Mouse (Mus musculus) heart, embryonic 16.5 days (tissue): ENCODE measurements around the gene Tctex1d2. TPM values are rescaled to one million over a fixed set of nuclear protein-coding genes. Genes with fewer than 3 reads are reported as not detected.

Experiments used
- ATAC-seq: fragments of 200-750 bp; cut with Nextera tagmentation; replicated peaks from 2 replicates; pipeline ENCODE4 v1.8.0; 2017; ENCODE audit warnings: moderate number of reproducible peaks; ENCODE audit not compliant: insufficient read depth, low FRiP score; ENCODE audit errors: extremely low read depth
- H3K27ac ChIP-seq: fragments of 300-500 bp; sonication (generic); 2 replicates; pipeline ENCODE4 v1.5.1; 2014; ENCODE audit warnings: mild to moderate bottlenecking, low read length, control low read depth, moderate library complexity
- H3K27me3 ChIP-seq: fragments of 300-500 bp; sonication (generic); 2 replicates; pipeline ENCODE4 v1.6.1; 2014; ENCODE audit warnings: low read length, mixed read lengths; ENCODE audit not compliant: control insufficient read depth, insufficient read depth
- H3K36me3 ChIP-seq: fragments of 300-500 bp; sonication (generic); 2 replicates; pipeline ENCODE4 v1.6.1; 2014; ENCODE audit not compliant: control insufficient read depth, insufficient read depth
- H3K4me1 ChIP-seq: fragments of 300-500 bp; sonication (generic); 2 replicates; pipeline ENCODE4 v1.6.1; 2014; ENCODE audit warnings: low read length, mixed read lengths; ENCODE audit not compliant: control insufficient read depth, insufficient read depth
- H3K4me2 ChIP-seq: fragments of 300-500 bp; sonication (generic); 2 replicates; pipeline ENCODE4 v1.6.1; 2014; ENCODE audit warnings: low read depth, mild to moderate bottlenecking, control low read depth, low read length
- H3K4me3 ChIP-seq: fragments of 300-500 bp; sonication (generic); 2 replicates; pipeline ENCODE4 v1.5.1; 2014; ENCODE audit warnings: mild to moderate bottlenecking, control low read depth, low read length
- H3K9ac ChIP-seq: fragments of 300-500 bp; sonication (generic); 2 replicates; pipeline ENCODE4 v1.6.1; 2014; ENCODE audit warnings: low read length, control low read depth
- H3K9me3 ChIP-seq: fragments of 300-500 bp; sonication (generic); replicated peaks from 2 replicates; pipeline ENCODE4 v1.6.1; 2016; ENCODE audit warnings: low read length; ENCODE audit not compliant: control insufficient read depth
- WGBS: fragments of 180-500 bp; shearing (Covaris S2); extraction: QIAGEN DNeasy Blood & Tissue Kit; methylation state at CpG from one replicate; pipeline ENCODE4 v1.1.7; 2014; 5-methylcytosine and 5-hydroxymethylcytosine counted together
- polyA plus RNA-seq: library from polyadenylated mRNA; unstranded; fragments of >200 nt; fragmentation: Nextera tagmentation; extraction: Ambion mirVana; gene quantifications from 2 replicates; pipeline ENCODE4 v1.2.1, GENCODE M21; 2015

The Tctex1d2 gene
- polyA plus RNA-seq, 1 experiment from 2014 or later = 21.3 TPM

- no peaks in the 10 kb centered on the region for H3K36me3 ChIP-seq
- peaks cover 12% of the 10 kb centered on the region for H3K4me1 ChIP-seq
- H3K4me2 ChIP-seq = no peak overlapping the region
- no peaks in the 10 kb centered on the region for H3K27me3 ChIP-seq
- H3K9ac ChIP-seq = no peak overlapping the region
- no peak overlapping the region for H3K27ac ChIP-seq
- no peaks in the 10 kb centered on the region for H3K9me3 ChIP-seq
- ATAC-seq = no peak
- WGBS = 44% methylated on average over 1 of the region's 1 CpGs
- H3K4me3 ChIP-seq = no peak overlapping the region
These were observed 2.0 kb upstream of the Tctex1d2 start for GRCm38 (mm10) chr16:32417457-32417856.

- Histone ChIP-seq H3K9me3 (no peaks in the 10 kb centered on the region), H3K4me3 (no peak overlapping the region), H3K27me3 (no peaks in the 10 kb centered on the region), H3K36me3 (no peaks in the 10 kb centered on the region), H3K4me2 (no peak overlapping the region), H3K4me1 (peaks cover 14% of the 10 kb centered on the region), H3K9ac (no peak overlapping the region), H3K27ac (no peak overlapping the region)
- 80% methylated on average over 3 of the region's 3 CpGs for WGBS
- no peak for ATAC-seq
These were observed 8.0 kb downstream of the Tctex1d2 start for GRCm38 (mm10) chr16:32427506-32427905.

GRCm38 (mm10) chr16:32430474-32431046, 11.1 kb downstream of the Tctex1d2 start, which contains the start of gene Pcyt1a:
Gene Pcyt1a (plus strand): TSS chr16:32430921.
- Histone ChIP-seq H3K36me3 (no peaks in the 10 kb centered on the region), H3K9ac (peak within 1 kb of the TSS; percentile 95), H3K27ac (peak within 1 kb of the TSS; percentile 96), H3K27me3 (no peaks in the 10 kb centered on the region), H3K9me3 (no peaks in the 10 kb centered on the region), H3K4me2 (peak within 1 kb of the TSS; percentile 90), H3K4me1 (peaks cover 23% of the 10 kb centered on the region), H3K4me3 (peak within 1 kb of the TSS; percentile 96)
- peak; percentile 93 for ATAC-seq
- WGBS = under 1% methylated on average over 54 of the region's 54 CpGs

GRCm38 (mm10) chr16:32431047-32431591, 11.6 kb downstream of the Tctex1d2 start:
- no peaks in the 10 kb centered on the region for H3K9me3 ChIP-seq
- H3K4me1 ChIP-seq = peaks cover 23% of the 10 kb centered on the region
- no peaks in the 10 kb centered on the region for H3K27me3 ChIP-seq
- H3K4me3 ChIP-seq = peak overlapping the region; percentile 96
- peak; percentile 60 for ATAC-seq
- H3K36me3 ChIP-seq = no peaks in the 10 kb centered on the region
- under 1% methylated on average over 28 of the region's 28 CpGs for WGBS
- peak overlapping the region; percentile 90 for H3K4me2 ChIP-seq
- H3K27ac ChIP-seq = peak overlapping the region; percentile 96
- peak overlapping the region; percentile 95 for H3K9ac ChIP-seq

GRCm38 (mm10) chr16:32431926-32432325, 12.4 kb downstream of the Tctex1d2 start:
- 93% methylated on average over 1 of the region's 1 CpGs for WGBS
- peak overlapping the region; percentile 90 for H3K4me2 ChIP-seq
- no peaks in the 10 kb centered on the region for H3K36me3 ChIP-seq
- no peaks in the 10 kb centered on the region for H3K9me3 ChIP-seq
- no peak overlapping the region for H3K27ac ChIP-seq
- ATAC-seq = no peak
- peaks cover 23% of the 10 kb centered on the region for H3K4me1 ChIP-seq
- peak overlapping the region; percentile 96 for H3K4me3 ChIP-seq
- H3K9ac ChIP-seq = peak overlapping the region; percentile 95; the same call in 1 of the 2 replicates
- no peaks in the 10 kb centered on the region for H3K27me3 ChIP-seq

- Histone ChIP-seq H3K27ac (no peak overlapping the region), H3K9ac (no peak overlapping the region), H3K4me2 (no peak overlapping the region), H3K36me3 (no peaks in the 10 kb centered on the region), H3K9me3 (no peaks in the 10 kb centered on the region), H3K4me1 (peaks cover 26% of the 10 kb centered on the region), H3K4me3 (no peak overlapping the region), H3K27me3 (no peaks in the 10 kb centered on the region)
- WGBS = 76% methylated on average over 2 of the region's 2 CpGs
- ATAC-seq = no peak
These were observed 13.6 kb downstream of the Tctex1d2 start for GRCm38 (mm10) chr16:32433138-32433537.

GRCm38 (mm10) chr16:32434066-32434465, 14.6 kb downstream of the Tctex1d2 start:
- ATAC-seq = peak; percentile 25; the same call in 1 of the 2 replicates
- 24% methylated on average over 6 of the region's 6 CpGs for WGBS
- H3K4me1 ChIP-seq = peaks cover 26% of the 10 kb centered on the region
- H3K4me3 ChIP-seq = no peak overlapping the region
- no peaks in the 10 kb centered on the region for H3K36me3 ChIP-seq
- no peaks in the 10 kb centered on the region for H3K9me3 ChIP-seq
- H3K27me3 ChIP-seq = no peaks in the 10 kb centered on the region
- peak overlapping the region; percentile 56 for H3K4me2 ChIP-seq
- H3K9ac ChIP-seq = peak overlapping the region; percentile 28; the same call in 1 of the 2 replicates
- peak overlapping the region; percentile 27; the same call in 1 of the 2 replicates for H3K27ac ChIP-seq

GRCm38 (mm10) chr16:32434691-32435090, 15.2 kb downstream of the Tctex1d2 start:
- no peak overlapping the region for H3K27ac ChIP-seq
- H3K4me1 ChIP-seq = peaks cover 25% of the 10 kb centered on the region
- no peak overlapping the region for H3K9ac ChIP-seq
- H3K9me3 ChIP-seq = no peaks in the 10 kb centered on the region
- H3K27me3 ChIP-seq = no peaks in the 10 kb centered on the region
- no peak overlapping the region for H3K4me2 ChIP-seq
- H3K36me3 ChIP-seq = no peaks in the 10 kb centered on the region
- no peak overlapping the region for H3K4me3 ChIP-seq
- no peak for ATAC-seq

- no peak overlapping the region for H3K27ac ChIP-seq
- 32% methylated on average over 1 of the region's 1 CpGs for WGBS
- H3K4me1 ChIP-seq = peaks cover 19% of the 10 kb centered on the region
- H3K9me3 ChIP-seq = no peaks in the 10 kb centered on the region
- H3K36me3 ChIP-seq = no peaks in the 10 kb centered on the region
- H3K4me3 ChIP-seq = no peak overlapping the region
- H3K9ac ChIP-seq = no peak overlapping the region
- no peaks in the 10 kb centered on the region for H3K27me3 ChIP-seq
- no peak for ATAC-seq
- no peak overlapping the region for H3K4me2 ChIP-seq
These were observed 17.2 kb downstream of the Tctex1d2 start for GRCm38 (mm10) chr16:32436657-32437056.
